Mouse (Mus musculus) neural tube, embryonic 11.5 days (tissue): Measurements from ENCODE around the gene Tpcn2. TPM values are rescaled to one million over a fixed set of nuclear protein-coding genes. Genes with fewer than 3 reads are reported as not detected.

Experiments
- ATAC-seq: fragments of 200-750 bp; cut with Nextera tagmentation; 2 replicates; pipeline ENCODE4 v1.8.0; 2017; ENCODE audit warnings: moderate number of reproducible peaks, mild to moderate bottlenecking, moderate TSS enrichment, moderate library complexity; ENCODE audit not compliant: insufficient read depth, low FRiP score, low TSS enrichment
- DNase-seq: peaks from one replicate; pipeline ENCODE4 v3.0.0-alpha.2; 2015; ENCODE audit warnings: low spot score
- H3K27ac ChIP-seq: fragments of 300-500 bp; sonication (generic); 2 replicates; pipeline ENCODE4 v1.5.1; 2014; ENCODE audit warnings: low read depth, mild to moderate bottlenecking, low read length
- H3K27me3 ChIP-seq: fragments of 300-500 bp; sonication (generic); 2 replicates; pipeline ENCODE4 v1.6.1; 2014; ENCODE audit warnings: mild to moderate bottlenecking, low read length, mixed read lengths; ENCODE audit not compliant: control insufficient read depth, insufficient read depth
- H3K36me3 ChIP-seq: fragments of 300-500 bp; sonication (generic); 2 replicates; pipeline ENCODE4 v1.6.1; 2014; ENCODE audit warnings: mild to moderate bottlenecking, low read length, moderate library complexity, mixed read lengths; ENCODE audit not compliant: control insufficient read depth, insufficient read depth
- H3K4me1 ChIP-seq: fragments of 300-500 bp; sonication (generic); 2 replicates; pipeline ENCODE4 v1.6.1; 2014; ENCODE audit warnings: low read length, mixed read lengths; ENCODE audit not compliant: control insufficient read depth, insufficient read depth
- H3K4me2 ChIP-seq: fragments of 300-500 bp; sonication (generic); 2 replicates; pipeline ENCODE4 v1.6.1; 2014; ENCODE audit warnings: low read depth, mild to moderate bottlenecking, moderate library complexity
- H3K4me3 ChIP-seq: fragments of 300-500 bp; sonication (generic); 2 replicates; pipeline ENCODE4 v1.5.1; 2014; ENCODE audit warnings: low read depth, low read length
- H3K9ac ChIP-seq: fragments of 300-500 bp; sonication (generic); 2 replicates; pipeline ENCODE4 v1.6.1; 2014; ENCODE audit warnings: mild to moderate bottlenecking, low read length
- H3K9me3 ChIP-seq: fragments of 300-500 bp; sonication (generic); 2 replicates; pipeline ENCODE4 v1.6.1; 2016; ENCODE audit warnings: low read length; ENCODE audit not compliant: control insufficient read depth
- WGBS: fragments of 180-500 bp; shearing (Covaris S2); extraction: QIAGEN DNeasy Blood & Tissue Kit; methylation state at CpG from one replicate; pipeline ENCODE4 v1.1.7; 2014; 5-methylcytosine and 5-hydroxymethylcytosine counted together
- polyA plus RNA-seq: library from polyadenylated mRNA; unstranded; fragments of >200 nt; fragmentation: Nextera tagmentation; extraction: Ambion mirVana; gene quantifications from 2 replicates; pipeline ENCODE4 v1.2.1, GENCODE M21; 2014

The Tpcn2 gene
- polyA plus RNA-seq, 1 experiment from 2014 or later = 1.8 TPM

DNA sequence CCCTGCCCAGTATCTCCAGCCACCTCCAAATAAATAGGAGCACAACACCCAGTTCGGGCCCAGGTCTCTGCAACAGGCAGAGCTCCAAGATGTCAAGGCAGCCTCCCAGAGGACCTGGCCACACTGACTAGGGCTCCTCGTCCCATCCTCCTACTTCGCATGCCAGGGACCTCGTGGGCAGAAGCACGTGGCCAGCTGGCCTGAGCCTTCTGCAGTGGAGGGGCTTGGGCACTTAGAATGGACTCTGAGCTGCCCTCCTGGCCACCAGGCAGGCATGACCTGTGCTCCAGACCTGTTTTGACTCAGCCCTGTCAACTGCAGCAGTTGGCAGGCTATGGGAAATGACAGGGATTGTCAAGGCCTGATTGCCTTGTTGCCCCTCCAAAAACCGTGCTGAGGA lies 58.2 kb downstream of the Tpcn2 start:
- no peaks in the 10 kb centered on the region for H3K36me3 ChIP-seq
- DNase-seq = no peak
- H3K9ac ChIP-seq = no peak overlapping the region
- H3K9me3 ChIP-seq = no peaks in the 10 kb centered on the region
- WGBS = 89% methylated on average over 6 of the region's 6 CpGs
- H3K4me3 ChIP-seq = no peak overlapping the region
- H3K27me3 ChIP-seq = no peaks in the 10 kb centered on the region
- H3K4me1 ChIP-seq = no peaks in the 10 kb centered on the region
- H3K27ac ChIP-seq = no peak overlapping the region
- no peak for ATAC-seq
- H3K4me2 ChIP-seq = no peak overlapping the region

DNA sequence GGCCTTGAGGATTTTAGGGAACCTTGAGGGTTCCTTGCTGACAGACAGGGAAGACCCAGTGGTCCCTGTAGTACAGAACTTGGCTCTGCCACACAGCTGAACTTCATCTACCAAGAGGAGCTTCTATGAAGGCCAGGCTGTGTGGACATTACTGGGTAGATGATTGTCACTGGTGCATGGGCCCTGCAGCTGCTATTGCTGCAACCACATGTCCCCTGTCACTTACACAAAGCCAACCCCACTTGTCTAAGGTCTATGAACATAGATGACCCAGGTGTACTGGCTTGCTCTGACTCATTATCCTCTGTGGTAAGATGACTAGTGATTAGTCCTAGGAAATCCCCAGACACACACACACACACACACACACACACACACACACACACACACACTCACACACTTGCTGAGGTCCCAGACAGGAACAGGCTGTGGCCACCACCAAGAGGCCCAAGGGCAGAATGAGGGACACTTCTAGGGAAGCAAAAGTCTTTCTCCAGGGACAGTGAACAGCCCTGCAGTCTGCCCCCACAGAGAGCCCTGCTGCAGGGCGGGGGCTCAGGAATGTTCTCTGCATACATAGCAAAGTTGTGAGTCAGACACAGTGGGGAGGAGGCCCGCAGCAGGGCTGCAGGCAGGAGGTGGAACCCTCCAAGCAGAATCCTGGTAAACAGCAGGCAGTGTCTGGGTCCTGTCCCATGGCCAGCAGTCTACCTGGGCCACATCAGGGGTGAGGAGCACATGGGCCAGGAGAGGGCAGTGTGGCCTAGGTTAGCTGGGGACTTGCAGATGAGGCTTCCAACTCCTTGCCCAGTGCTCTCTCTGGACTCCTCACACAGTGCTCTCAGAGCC lies 61.7 kb downstream of the Tpcn2 start:
- 47% methylated on average over 2 of the region's 2 CpGs for WGBS
- no peaks in the 10 kb centered on the region for H3K36me3 ChIP-seq
- H3K9me3 ChIP-seq = no peaks in the 10 kb centered on the region
- H3K27me3 ChIP-seq = no peaks in the 10 kb centered on the region
- no peak overlapping the region for H3K4me3 ChIP-seq
- no peak overlapping the region for H3K27ac ChIP-seq
- H3K9ac ChIP-seq = no peak overlapping the region
- no peaks in the 10 kb centered on the region for H3K4me1 ChIP-seq
- ATAC-seq (no peak), DNase-seq (no peak)
- no peak overlapping the region for H3K4me2 ChIP-seq

DNA sequence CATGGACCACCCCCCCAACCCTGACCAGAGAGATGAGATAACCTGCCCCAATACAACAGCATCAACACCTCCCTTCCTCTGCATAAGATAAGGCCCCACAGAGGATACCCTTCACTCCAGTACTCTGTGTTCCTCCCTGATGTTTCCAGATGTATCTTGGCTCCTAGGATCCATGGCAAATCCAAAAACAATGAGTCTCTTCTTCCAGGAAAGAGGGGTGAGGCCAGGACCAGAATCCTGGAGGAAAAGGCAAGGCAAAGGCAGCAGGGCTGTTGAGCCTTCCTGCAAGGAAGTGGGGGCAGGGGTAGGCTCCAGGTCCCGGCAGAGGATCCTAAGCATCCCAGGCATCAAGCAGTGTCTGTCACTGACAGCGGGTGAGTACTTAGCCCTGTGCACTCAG lies 62.5 kb downstream of the Tpcn2 start:
- H3K4me3 ChIP-seq = no peak overlapping the region
- no peaks in the 10 kb centered on the region for H3K4me1 ChIP-seq
- ATAC-seq = no peak
- H3K27ac ChIP-seq = no peak overlapping the region
- DNase-seq = no peak
- no peak overlapping the region for H3K4me2 ChIP-seq
- 72% methylated on average over 2 of the region's 2 CpGs for WGBS
- H3K27me3 ChIP-seq = no peaks in the 10 kb centered on the region
- no peak overlapping the region for H3K9ac ChIP-seq
- H3K9me3 ChIP-seq = no peaks in the 10 kb centered on the region
- H3K36me3 ChIP-seq = no peaks in the 10 kb centered on the region

DNA sequence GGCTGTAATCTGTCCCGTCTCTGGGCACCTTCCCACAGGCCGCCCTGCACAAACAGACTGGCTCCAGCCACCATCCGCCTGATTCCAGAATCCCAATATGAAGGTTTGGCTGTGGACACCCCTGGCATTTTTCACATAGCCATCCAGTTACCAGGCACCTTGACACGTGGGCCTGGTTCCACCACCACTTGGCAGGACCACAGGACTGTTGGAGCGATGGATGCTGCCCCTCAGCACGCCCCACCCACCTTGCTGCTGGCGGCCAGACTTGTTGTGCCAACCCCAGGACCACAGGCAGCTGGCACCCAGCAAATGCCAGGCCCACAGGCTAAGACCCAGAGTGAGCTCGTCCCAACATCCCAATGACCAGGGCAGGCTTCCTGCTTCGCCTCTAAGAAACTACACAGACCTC lies 64.4 kb downstream of the Tpcn2 start:
- H3K27ac ChIP-seq = no peak overlapping the region
- no peaks in the 10 kb centered on the region for H3K36me3 ChIP-seq
- H3K9ac ChIP-seq = no peak overlapping the region
- DNase-seq = no peak
- H3K27me3 ChIP-seq = no peaks in the 10 kb centered on the region
- H3K4me2 ChIP-seq = no peak overlapping the region
- ATAC-seq = no peak
- no peaks in the 10 kb centered on the region for H3K4me1 ChIP-seq
- WGBS = 83% methylated on average over 9 of the region's 9 CpGs
- H3K4me3 ChIP-seq = no peak overlapping the region
- no peaks in the 10 kb centered on the region for H3K9me3 ChIP-seq

DNA sequence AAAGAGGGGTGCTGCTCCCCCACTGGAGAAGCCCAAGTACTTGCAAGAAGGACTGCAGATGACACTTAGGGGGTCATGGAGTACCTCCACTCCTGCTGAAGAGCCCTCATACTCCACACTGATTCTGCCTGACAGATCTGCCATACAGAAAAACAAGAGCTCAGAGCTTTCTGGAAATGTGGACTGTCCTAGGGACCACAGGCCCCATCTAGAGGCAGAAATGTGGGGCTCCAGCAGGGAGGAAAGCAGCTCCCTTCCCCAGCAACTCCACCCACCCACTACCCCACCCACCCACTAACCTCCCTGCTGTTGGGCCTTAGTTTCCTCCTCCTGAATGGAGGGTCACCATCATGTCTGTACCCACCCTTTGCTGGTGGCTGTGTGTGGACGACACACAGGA lies 67.2 kb downstream of the Tpcn2 start:
- no peak for DNase-seq
- no peak for ATAC-seq
- no peak overlapping the region for H3K4me2 ChIP-seq
- no peak overlapping the region for H3K27ac ChIP-seq
- H3K9me3 ChIP-seq = no peaks in the 10 kb centered on the region
- H3K4me3 ChIP-seq = no peak overlapping the region
- H3K4me1 ChIP-seq = peaks cover 8% of the 10 kb centered on the region
- 50% methylated on average over 1 of the region's 1 CpGs for WGBS
- no peak overlapping the region for H3K9ac ChIP-seq
- no peaks in the 10 kb centered on the region for H3K27me3 ChIP-seq
- H3K36me3 ChIP-seq = no peaks in the 10 kb centered on the region

DNA sequence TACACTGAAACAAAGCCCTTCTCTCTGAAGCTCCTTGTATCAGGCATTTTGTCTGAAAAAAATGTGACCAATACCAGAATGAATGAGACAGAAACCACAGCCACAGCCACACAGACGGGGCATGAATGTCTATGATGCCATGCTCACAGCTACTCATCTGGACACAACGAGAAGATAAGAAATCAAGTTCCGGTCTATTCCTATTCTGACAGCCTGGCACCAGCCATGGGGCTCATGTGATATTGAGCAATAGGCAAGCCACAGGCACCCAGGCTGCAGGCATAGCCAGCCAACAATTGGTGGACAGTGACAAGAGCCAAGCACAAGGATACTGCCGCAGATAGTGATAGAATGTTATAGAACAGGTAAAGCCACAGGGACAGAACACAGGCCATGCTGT lies 68.3 kb downstream of the Tpcn2 start:
- ATAC-seq (no peak), DNase-seq (peak; percentile 5)
- H3K27me3 ChIP-seq = no peaks in the 10 kb centered on the region
- H3K27ac ChIP-seq = no peak overlapping the region
- no peak overlapping the region for H3K4me2 ChIP-seq
- no peaks in the 10 kb centered on the region for H3K9me3 ChIP-seq
- WGBS = 88% methylated on average over 4 of the region's 4 CpGs
- no peak overlapping the region for H3K4me3 ChIP-seq
- H3K9ac ChIP-seq = no peak overlapping the region
- H3K4me1 ChIP-seq = peaks cover 13% of the 10 kb centered on the region
- H3K36me3 ChIP-seq = no peaks in the 10 kb centered on the region

DNA sequence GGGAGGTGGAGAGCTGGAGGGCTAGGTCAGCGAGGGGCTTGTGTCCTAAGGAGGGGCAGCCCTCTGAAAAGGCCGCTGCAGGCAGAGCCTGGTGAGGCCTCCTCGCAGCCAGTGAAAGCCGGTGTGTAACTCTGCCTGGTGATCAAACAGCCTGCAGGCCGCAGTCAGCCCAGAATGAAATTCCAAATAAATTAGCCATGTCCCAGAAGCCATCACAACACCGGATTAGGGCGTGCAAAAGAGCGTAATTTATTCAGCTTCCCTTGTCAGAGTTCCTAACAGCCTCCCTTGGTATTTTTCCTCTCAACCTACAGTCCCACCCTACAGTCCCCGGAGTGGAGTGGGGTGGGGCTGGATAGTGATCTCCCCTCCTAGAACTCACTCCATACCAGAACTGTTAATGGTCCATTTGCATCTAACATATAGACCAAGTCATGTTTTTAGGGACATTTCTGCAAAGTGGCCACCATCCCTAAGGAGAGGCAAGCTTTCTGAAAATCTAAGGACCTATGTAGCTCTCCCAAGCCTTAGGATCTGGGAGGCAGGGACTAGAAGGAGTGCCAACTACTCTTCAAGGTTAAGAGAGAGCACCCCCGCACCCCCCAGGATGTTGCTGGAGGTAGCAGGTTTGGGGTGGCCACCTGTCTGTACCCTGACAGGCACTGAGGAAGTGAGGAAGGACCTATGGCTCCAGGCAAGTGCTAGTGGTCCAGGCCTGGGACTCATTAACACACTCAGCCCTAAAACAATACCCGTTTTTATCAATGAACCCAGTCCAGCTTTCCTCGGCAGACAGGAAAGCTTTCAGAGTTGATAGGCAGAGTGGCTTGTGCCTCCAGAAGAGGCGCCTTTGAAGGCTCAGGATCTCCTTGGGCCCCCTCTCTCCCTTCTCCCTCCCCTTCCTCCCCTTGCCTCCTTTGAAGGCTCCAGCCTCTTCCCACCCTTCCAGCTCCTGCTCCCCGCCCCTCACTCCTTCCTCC lies 71.8 kb downstream of the Tpcn2 start:
- ATAC-seq (peak; percentile 67), DNase-seq (peak; percentile 73)
- WGBS = 17% methylated on average over 14 of the region's 14 CpGs
- Histone ChIP-seq H3K36me3 (no peaks in the 10 kb centered on the region), H3K27me3 (no peaks in the 10 kb centered on the region), H3K4me3 (no peak overlapping the region), H3K9me3 (no peaks in the 10 kb centered on the region), H3K4me1 (peaks cover 21% of the 10 kb centered on the region), H3K9ac (peak overlapping the region; percentile 54), H3K4me2 (no peak overlapping the region), H3K27ac (peak overlapping the region; percentile 70; the same call in 1 of the 2 replicates)

DNA sequence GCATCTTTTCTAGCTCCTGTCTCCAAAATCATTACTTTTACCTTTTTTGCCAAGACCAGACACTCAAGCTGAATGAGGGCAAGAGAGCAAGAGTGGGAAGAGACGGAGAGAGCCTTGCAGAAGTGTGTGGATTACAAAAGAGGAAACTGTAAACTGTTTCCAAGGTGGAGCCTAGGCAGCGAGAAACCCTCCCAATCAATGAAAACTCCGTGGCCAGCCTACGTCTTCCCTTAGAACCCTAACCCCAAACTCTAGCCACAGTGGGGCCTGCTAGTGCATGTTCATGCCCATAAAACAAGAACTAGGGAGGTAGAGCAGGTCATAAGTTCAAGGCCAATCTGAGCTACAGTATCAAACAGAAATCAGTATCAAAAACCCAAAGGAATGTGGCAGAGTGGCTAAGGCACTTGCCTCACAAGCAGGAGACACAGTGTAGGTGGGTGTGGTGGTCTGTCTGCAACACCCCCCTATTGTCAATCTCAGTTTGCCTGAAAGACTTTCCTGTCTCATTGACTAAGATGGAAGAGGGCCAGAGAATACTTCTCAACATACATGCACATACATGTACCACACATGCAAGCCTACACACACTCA lies 73.2 kb downstream of the Tpcn2 start:
- DNase-seq = peak; percentile 7
- Histone ChIP-seq H3K4me3 (no peak overlapping the region), H3K36me3 (no peaks in the 10 kb centered on the region), H3K4me2 (no peak overlapping the region), H3K9ac (no peak overlapping the region), H3K27ac (no peak overlapping the region), H3K4me1 (peaks cover 35% of the 10 kb centered on the region), H3K27me3 (no peaks in the 10 kb centered on the region), H3K9me3 (no peaks in the 10 kb centered on the region)
- ATAC-seq = no peak
- WGBS = 70% methylated on average over 4 of the region's 4 CpGs
